Mouse (Mus musculus) ovary, postnatal 36 days (tissue): Measurements from ENCODE around the gene Ppfibp1.

Source experiments
- DNase-seq: peaks from one replicate; pipeline ENCODE4 v3.0.0; 2022; ENCODE audit warnings: low spot score, mixed read lengths

Gene Ppfibp1

DNA sequence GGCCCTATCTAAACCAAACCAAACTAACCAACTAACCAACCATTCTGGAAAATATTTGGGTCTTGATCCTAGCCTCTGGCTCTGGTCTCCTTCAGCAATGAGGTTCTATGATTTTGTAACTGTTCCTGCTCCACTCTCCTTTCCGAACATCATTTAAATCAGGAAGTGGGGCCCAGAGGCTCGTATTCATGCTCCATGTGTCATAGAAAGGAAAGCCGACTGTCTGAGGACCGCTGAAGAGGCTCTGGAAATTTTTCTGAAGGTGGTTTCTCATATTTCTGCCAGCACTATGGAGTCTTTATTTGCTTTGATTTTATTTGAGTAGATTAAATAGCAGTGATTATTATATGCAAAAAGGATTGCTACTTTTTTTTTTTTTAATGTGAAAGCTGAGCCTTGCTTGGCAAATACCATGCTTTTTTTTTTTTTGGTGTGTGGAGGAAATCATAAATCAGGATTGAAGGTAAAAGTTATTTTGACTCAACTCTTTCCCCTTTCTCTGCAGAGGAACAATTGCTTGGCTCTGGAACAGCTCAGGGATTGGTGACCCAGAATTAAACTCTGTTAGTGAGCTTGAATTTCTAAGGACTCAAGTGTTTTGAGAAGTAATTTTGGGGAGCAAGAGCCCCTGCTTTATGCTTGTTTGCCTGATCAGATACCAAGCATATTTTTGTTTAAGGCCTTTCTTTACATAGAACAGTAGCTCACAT lies 25.4 kb downstream of the Ppfibp1 start:
- no peak for DNase-seq

DNA sequence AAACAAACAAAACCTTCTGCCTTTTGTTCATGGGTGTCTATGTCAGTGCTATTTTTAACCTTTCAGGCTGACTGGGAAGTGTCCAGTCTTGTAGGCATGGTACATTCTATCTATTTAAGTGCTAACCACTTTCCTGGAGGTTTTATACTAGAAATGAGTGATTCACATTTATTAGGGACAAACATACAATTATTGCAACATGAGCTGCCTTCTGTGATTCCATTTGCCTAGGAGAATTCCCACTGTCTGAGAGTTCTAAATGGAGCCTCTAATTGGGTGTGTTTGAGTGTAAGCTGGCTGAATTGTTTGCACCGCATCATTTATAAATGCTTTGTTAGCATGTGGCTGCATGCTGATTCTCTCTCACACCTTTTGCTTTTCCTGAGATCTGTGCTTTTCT lies 27.5 kb downstream of the Ppfibp1 start:
- no peak for DNase-seq

DNA sequence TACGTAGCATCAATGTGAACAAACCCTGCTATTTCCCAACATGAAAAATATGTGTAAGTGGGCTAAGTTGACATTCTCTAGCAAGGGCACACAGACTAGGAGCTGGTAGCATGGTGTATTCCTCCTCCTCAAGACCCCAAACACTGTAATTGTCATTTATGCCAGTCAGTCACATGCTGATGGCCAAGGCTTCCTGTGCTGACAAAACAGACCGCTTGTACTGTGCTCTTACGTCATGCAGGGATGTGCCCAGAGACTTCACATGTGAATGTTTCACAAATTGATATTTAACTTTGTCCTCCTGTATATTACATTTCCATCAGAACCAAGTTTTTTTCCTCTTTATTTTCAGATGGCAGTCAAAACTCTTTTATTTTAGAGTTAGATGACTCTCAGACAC lies 29.1 kb downstream of the Ppfibp1 start:
- DNase-seq: no peak

DNA sequence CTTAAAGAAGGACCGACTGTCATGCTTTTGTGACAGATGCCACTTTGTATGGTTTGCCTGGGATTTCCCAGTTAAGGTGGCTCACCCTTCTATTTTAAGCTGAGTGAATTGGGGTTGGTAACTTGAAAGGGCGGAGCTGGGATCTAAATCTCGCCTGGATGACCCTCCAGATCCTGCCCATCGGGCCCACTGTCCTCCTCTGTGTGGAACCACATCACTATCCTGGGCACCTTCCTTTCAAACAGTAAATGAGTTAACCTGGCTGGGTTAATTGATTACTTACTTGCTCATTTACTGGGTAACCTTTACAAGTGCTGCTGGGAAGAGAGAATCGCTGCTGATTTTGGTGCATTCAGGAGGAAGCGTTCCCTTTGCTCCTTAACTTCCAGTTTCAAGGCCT lies 30.1 kb downstream of the Ppfibp1 start:
- DNase-seq: no peak

DNA sequence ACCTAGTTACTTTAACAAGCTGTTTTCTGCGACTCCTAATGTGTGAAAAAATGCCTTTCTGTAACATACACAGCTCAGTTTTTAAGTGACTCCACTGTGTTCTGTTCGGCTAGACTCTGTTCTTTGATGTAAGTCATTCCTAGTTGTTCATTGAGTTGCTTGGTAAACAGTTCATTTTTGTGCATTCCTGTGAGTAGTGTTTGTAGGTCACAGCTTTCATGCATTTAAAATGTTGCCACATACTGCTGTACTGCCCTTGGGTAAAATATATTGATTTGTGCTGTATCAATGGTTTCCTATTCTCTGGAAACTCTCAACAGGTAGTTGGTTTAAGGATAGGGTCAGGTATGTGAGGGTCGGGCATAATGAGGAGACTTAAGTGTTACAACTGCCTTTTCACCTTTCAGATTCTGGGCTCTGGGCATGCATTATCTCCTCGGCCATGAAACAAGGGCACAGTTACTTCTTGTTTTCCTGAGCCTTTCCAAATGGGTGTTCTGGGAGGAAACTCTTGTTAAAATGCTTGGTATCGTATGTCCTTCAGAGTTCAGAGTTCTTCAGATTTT lies 38.2 kb downstream of the Ppfibp1 start:
- DNase-seq: no peak

DNA sequence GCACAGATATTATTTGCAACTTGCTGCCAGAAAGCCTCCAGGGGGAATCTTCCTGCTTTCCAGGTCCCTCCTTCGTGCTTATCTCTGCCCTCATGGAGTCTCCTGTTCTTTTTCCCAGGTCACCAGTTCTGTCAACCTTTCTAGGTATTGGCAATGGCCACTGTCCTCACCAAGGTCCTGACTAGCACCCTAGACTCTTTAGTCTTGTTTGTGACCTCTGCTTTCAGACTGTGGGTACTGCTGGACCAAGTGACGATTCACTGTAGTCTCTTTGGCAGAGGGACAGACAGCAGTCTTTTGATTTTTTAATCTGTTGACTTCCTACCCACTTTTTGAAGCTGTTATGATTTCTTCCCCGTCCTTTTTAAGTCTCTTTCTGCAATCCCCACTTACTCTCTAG lies 39.8 kb downstream of the Ppfibp1 start:
- no peak for DNase-seq

DNA sequence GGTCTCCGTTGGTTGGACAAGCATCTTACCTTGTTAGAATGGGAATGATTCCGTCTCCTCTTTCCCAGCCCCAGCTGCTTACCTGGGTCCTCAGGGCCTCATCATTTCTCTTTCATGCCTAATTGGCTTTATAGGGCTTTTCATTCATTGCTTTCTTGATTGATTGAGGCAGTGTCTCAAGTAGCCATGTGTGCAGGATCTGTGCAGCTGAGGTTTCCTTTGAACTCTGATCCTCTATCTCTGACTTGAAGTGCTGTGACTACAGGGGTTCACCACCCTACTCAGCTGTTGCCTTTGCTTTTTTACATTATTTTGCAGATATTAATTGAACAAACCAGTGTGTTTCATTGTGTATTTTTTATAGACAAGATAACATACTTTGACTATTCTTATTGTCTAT lies 40.7 kb downstream of the Ppfibp1 start:
- no peak for DNase-seq

DNA sequence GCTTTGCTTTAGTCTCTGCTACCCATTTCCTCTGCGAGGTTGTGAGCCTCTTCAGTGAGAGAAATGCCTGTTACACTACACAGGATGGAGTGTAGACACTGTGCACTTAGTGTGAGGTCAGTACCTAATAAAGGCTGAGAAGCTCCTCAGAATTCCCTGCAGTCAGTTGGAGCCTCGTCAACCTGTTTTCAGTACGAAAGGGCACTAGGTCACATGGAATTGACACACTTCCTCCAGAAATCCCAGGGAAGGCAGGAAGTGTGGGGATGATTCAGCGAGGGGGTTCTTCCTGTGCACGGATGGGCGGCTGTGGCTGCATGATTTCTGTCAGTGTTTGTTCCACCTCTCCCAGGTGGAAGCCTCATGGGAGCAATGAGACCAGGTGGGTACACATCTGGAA lies 44.8 kb downstream of the Ppfibp1 start:
- no peak for DNase-seq

DNA sequence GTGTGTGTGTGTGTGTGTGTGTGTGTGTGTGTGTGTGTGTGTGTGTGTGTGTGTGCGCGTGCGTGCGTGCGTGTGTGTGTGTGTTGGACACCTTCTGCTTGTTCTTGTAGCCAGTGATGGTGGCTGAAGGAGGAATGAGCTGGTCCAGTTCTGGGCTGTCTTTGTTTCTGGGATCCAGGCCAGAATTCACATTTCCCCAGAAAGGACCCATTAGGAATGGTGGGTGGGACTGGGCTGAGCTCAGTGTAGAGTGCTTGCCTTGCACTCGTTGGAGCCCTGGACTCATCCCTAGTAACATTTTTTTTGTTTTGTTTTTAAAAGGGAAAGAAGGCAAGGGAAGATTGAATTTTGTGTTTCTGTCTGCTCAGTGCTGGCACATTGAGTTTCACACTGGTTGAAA lies 47.7 kb downstream of the Ppfibp1 start:
- no peak for DNase-seq

DNA sequence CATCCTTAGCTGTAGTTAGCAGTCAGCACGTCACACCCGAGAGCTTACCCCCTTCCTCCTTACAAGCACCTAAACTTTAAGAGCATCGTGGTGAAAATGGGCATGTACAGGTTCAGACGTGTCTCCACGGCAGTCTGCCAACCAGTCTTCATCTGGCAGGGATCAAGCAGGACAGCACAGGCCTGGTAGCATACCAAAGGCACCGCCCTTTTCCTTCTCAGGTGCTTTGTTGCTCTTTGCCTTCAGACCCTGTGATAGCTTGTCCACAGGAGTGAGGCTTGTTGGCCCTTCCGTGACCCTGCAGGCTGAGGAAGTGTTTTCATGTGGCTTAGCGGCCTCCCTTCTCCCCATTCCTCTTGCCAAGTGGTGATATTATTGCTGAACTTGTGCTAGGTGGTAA lies 50.7 kb downstream of the Ppfibp1 start:
- DNase-seq: no peak

DNA sequence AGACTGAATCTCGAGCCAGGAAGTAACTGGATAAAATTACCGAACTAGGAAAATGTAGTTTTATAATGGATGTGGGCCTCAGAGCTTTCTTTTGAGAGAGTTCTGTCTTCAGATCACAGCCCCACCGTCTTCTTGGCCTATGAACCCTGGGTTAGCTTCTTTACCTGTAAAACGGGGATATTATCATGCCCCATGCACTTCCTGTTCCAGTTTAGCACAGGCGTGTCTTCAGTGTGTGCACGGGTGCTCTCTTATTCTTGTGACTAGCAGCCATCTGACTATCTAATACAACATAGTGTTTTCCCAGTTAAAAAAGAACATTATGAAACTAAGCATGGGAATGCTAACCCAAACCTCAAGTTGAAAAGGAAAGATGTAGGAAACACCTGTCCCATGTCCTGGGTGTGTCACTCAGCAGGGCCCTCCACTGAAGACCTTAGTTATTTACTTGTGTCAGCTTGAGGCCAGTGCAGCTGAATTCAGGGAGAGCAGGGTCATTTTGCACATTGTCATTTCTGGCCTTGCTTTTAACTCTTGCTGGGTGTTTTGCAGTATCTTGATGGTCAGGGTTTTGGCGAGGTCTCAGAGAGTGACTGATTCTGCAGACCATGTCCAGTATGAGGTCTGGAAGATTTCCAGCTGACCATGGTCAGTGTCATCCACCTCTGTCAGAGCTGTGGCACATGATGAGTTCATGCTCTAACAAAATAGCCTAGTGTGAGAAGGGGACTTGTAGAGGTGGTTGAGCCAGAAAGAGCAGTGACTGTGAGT lies 53.4 kb downstream of the Ppfibp1 start:
- no peak for DNase-seq

DNA sequence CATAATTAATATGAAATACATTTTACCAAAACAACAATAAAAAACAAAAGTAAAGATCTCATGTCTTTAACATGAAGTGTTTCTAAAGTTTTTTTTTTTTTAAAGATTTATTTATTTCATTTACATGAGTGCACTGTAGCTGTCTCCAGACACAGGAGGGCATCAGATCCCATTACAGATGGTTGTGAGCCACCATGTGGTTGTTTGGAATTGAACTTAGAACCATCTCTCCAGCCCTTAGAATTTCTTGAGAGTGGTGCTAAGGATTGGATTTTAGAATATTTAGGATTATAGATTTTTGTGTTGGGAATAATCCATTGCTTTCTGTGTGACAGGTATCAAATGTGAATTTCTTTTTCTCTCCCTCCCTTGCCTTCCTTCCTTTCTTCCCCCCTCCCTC lies 55.7 kb downstream of the Ppfibp1 start:
- no peak for DNase-seq

DNA sequence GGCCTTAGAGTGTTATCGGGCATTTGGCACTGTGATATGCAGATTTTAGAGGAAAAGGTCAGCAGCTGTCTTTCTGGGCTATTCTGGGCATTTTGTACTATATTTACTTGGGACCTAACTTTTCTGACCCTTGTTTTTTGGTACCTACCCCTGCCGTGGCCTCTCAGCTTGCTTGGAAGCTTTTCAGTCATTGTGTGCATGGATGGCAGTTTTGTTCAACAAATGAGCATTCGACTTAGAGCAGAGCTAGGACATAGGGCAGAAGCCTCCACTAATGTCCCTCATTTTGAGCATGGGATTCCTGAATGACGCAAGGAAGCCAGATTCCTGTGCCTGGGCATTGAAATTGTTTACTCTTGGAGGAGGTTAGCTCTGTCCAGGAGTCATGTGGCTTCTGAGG lies 56.5 kb downstream of the Ppfibp1 start:
- no peak for DNase-seq

DNA sequence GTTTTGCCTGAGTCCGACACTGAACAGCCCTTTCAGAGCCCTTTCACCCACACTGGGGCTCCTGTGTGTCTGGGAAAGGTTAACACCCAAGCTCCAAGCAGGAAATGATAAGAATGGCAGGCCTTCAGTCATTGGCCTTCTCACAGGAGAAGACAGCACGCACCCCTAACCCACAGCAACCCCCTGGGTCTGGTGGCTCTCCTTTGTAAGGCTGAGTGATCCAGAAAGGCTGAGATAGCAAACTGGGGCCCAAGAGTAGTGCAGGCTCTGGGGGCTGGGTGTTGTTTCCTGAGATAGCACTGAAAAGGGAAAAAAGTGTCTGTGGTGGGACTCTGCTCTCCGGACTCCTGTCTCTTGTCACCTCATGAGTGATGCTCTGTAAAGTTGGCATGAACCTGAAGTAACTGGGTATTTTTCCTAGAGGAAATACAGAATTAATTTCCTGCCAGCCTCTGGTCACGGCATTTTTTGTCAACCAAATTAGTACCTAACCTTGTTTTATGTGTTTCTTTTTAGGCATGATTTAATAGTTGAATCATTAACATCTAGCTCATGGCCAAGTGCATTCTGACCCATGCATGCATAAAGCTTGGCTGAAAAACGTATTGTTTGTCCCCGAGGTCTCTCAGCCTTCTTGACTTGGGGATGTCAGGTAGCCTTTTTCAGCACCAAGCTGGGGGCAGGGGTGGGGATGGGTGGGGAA lies 58.2 kb downstream of the Ppfibp1 start:
- DNase-seq: no peak

DNA sequence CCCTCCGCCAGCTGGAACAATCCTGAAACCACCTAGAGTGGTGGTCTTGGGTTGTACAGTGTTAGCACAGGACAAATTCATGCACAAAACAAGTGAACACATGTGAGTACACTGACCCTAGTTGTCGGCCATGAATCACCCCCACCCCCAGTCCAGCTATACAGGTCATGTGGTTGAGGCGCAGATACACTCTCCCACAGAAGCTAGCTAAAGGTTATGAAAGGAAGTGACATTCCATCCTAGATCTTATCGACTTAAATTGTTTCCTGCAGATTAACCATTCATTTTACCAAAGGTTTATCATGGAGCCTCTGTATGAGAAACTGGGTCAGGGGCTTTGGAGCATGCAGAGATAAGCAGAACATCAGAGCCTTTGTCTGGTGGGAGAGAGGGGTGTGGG lies 58.9 kb downstream of the Ppfibp1 start:
- DNase-seq: no peak

DNA sequence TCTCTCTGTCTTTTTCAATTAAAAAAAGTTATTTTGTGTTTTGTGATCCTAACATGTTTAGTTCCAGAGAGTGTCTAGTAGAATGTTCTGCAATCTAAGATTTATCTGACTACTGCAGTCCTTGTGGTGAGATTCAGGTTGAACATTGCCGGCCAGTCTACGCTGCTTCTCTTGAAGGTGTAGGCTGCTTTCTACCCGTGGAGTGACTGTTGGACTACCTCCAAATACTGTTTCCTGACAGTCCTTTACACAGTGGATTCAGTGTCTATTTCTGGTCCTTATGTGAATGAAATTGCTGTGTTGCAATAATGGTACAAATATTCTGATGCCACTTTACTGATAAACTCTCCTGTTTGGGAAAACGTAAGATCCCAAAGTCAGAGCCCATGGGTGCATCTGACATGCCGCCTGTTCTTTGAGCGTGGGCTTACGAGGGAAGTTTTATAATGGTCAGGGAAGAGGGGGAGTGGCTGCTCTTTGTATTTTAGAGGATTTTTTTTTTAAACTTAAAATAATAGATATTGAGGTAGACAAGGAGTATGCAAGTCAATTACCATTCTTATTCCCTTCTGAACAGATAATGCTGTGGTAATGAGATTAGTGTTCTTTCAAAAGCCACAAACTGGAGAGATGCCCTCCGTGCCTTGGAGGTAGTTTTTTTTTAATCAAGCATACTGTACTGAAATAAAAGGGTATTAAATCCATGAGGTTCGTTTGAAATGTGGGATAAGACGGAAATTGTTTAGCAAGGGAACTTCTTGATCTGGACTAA lies 61.6 kb downstream of the Ppfibp1 start:
- no peak for DNase-seq

DNA sequence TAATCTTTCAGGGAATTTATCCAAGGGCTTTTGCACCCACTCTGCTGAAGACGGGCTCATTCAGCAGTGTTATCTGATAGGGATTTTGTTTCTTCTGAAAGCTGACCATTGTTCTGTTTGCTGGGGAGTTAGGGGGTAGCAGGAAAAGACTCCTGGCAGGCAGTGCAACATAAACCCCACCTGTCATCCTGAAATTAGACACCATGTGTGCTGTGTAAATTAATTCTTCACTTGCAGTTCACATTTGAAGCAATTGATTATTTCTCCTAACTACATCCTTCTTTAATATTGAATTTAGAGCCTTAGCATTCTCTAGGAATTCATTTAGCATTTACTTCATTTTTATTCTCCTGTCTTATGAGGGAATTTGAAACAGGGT lies 62.2 kb downstream of the Ppfibp1 start:
- DNase-seq: no peak

DNA sequence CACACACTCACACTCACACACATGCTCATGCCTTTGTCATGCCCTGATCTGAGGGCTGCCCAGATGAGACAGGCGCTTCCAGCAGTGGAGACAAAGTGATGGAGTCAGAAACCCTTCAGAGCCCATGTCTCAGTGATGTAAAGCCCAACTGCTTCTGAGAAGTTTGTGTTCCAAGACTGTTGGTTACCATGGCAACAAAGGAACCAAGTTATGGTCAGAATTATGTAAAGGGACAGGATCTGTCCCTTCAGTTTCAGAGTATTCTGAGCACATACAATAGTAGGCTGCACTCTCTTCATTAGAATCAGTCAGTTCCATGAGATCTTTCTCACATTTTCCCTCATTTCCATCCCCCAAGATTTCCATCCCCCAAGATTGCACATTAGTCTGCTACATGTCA lies 66.0 kb downstream of the Ppfibp1 start, which contains the start of gene 1700034J05Rik:
TSS of gene 1700034J05Rik (minus strand) at position 165 of the 400 bp plus-strand sequence.
- DNase-seq: no peak

DNA sequence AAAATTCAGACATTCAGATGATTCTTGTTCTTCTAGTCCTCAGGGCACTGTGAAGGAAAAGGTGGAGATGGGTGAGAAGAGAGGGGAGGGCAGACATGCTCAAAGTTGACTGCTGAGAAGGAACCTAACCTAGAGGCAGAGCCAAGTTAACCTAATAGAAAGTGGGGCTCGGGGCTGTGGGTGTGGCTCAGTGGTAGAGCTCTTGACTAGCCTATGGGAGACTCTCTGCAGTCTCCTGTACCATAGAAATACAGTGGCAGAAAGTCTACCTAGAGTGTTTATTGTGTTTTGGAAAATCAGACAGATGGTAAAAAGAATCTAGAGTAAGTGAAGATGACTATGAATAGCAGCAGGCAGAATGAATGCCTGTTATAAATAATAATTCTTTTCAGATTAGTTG lies 67.2 kb downstream of the Ppfibp1 start:
- no peak for DNase-seq

DNA sequence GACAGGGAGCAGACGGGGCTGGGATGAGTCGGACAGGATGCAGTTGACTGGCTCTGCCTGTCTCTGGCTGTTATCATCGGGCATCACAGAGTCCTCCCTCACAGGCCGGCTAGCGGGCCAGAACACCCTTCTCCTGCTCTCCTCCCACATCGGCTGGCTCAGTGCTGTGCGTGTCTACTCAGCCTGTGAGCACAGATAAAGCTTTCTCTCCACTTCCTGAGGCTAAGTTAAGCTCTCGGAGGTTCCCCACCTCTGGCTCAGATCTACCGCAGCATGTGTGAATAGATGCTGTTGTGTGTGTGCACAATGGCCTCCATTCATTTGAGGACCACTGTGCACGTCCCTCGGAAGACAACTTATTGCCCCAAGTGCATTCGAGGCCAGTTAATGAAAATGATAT lies 67.6 kb downstream of the Ppfibp1 start:
- peak; percentile 28 for DNase-seq

DNA sequence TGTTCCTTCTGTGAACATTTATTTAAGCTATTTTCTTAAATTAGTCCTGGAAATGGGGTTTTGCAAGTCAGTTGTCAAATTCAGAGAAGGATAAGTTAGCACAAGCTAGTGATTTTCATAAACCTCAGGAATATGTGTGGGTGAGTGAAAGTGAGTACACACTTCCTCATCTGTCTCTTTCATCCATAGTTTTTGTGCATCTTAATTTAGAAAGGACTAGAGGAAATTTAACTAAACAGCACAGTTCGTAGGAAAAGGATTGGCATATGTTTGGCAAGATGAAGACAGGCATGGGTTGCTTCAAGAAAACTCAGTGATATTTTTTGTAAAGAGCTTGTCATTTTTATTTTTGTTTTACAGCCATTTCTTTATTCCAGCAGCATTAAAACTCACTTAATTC lies 68.7 kb downstream of the Ppfibp1 start:
- no peak for DNase-seq

DNA sequence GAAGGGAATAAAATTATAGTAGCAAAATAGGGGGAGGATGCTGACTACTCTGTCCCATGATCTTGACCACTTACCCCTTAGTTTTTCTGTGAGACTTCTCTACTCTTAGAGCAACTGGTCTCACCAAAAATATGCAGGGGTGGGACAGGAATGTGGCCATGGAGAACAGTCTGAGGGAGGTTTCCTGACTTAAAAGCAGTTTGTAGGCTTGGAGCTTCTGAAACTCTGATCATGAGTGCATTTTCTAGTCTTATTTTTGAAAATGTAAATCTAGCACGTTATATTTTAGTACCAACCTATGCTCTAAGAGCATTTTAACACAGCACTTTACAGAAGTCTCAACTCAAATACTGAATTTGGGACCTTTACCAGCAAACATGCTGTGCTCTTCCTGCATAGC lies 70.4 kb downstream of the Ppfibp1 start:
- DNase-seq: no peak
